Mouse (Mus musculus): ENCODE results near the gene Gse1. TPM values are rescaled to one million over a fixed set of nuclear protein-coding genes. Genes with fewer than 3 reads are reported as not detected.

The Gse1 gene
- total and polyA plus RNA-seq, 3 experiments = 12.1 to 24.3 (median 21.0) TPM

DNA sequence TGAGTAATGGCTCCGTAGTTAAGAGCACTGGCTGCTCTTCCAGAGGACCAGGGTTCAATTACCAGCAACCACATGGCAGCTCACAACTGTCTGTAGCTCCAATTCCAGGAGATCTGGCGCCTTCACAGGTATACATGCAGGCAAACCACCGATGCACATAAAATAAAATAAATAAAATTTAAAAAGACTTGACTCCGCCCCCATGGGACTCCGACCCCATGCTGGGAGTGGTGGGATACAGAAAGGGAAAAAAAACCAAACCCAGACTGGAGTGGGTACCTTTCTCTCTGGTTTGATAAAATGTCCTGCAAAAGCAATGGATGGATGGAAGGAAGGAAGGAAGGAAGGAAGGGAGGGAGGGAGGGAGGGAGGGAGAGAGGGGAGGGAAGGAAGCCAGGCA, 91.9 kb downstream of the Gse1 start:
- TF ChIP-seq EP300 (IDR thresholded peaks at IDR 0.05; ENCODE audit: insufficient read depth, low read depth, low read length) = no peak
- TF ChIP-seq CTCF (IDR thresholded peaks at IDR 0.05) = no peak
- TF ChIP-seq POLR2A (IDR thresholded peaks at IDR 0.05; ENCODE audit: insufficient read depth, low read depth, low read length) = no peak
- no peaks in the 10 kb centered on the region for H3K36me3 ChIP-seq (ENCODE audit: control insufficient read depth, insufficient read depth, low read length)
- no peaks in the 10 kb centered on the region for H3K79me2 ChIP-seq (replicated peaks; ENCODE audit: control insufficient read depth, insufficient read depth, low read length)
- intact Hi-C loops (cut with DNase I) = no loop called here
- WGBS = 89% methylated on average over 5 of the region's 5 CpGs
- no peaks in the 10 kb centered on the region for H3K27me3 ChIP-seq (ENCODE audit: control insufficient read depth, insufficient read depth, low read length)
- no peak overlapping the region for H3K4me3 ChIP-seq
- peaks cover 19% of the 10 kb centered on the region for H3K4me1 ChIP-seq (ENCODE audit: control insufficient read depth, insufficient read depth, low read length)
- no peak overlapping the region for H3K9ac ChIP-seq (ENCODE audit: low read depth, low read length)
- H3K27ac ChIP-seq = no peak overlapping the region
- no peak for DNase-seq

DNA sequence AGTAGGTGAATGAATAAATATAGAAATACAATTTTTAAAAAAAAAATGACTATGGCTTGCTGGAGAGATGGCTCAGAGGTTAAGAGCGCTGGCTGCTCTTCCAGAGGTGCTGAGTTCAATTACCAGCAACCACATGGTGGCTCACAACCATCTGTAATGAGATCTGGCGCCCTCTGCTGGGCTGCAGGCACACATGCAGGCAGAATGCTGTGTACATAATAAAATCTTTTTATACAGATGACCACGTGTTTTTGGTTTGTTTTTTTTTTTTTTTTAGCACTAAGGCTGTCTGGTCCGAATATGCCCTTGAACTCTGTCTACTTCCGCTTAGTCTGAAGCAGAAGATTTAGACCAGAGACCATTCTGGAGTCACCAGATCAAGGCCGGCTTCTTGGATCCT, 93.5 kb downstream of the Gse1 start:
- H3K36me3 ChIP-seq (ENCODE audit: control insufficient read depth, insufficient read depth, low read length) = no peaks in the 10 kb centered on the region
- no peak for TF ChIP-seq POLR2A (IDR thresholded peaks at IDR 0.05; ENCODE audit: insufficient read depth, low read depth, low read length)
- peak; percentile 76 for TF ChIP-seq CTCF (IDR thresholded peaks at IDR 0.05)
- intact Hi-C loops (cut with DNase I) = no loop called here
- WGBS = 70% methylated on average over 6 of the region's 6 CpGs
- H3K27ac ChIP-seq = no peak overlapping the region
- peak in 1 of 2 experiments; percentile 31 for DNase-seq
- H3K9ac ChIP-seq (ENCODE audit: low read depth, low read length) = no peak overlapping the region
- peaks cover 21% of the 10 kb centered on the region for H3K4me1 ChIP-seq (ENCODE audit: control insufficient read depth, insufficient read depth, low read length)
- H3K4me3 ChIP-seq = no peak overlapping the region
- no peaks in the 10 kb centered on the region for H3K79me2 ChIP-seq (replicated peaks; ENCODE audit: control insufficient read depth, insufficient read depth, low read length)
- H3K27me3 ChIP-seq (ENCODE audit: control insufficient read depth, insufficient read depth, low read length) = no peaks in the 10 kb centered on the region

DNA sequence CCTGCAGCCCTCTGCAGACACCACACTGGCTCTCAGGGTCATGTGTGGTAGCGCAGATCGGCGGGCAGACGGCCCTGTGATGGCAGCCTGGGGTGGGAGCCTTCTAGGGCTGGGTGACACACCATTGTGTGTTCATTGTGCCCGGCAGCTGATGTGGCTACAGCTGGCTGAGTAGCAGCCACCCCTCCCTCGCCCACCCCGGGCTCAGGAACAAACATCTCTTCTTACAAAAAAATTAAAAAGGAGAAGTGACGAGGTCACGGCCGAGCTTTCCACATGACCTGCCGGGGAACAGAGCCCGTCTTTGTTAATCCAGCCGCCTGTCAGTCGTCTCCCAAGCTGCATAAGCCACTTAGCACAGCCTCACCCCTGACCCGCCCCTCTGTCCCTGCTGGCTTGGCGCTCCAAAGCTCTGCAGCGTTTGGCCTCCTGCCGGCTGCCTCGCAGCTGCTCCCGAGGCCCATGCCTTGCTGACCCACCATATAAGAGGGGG, 94.7 kb downstream of the Gse1 start:
- H3K4me3 ChIP-seq = no peak overlapping the region
- intact Hi-C loops (cut with DNase I) = no loop called here
- no peak overlapping the region for H3K9ac ChIP-seq (ENCODE audit: low read depth, low read length)
- no peaks in the 10 kb centered on the region for H3K79me2 ChIP-seq (replicated peaks; ENCODE audit: control insufficient read depth, insufficient read depth, low read length)
- DNase-seq = peak; percentile 63 to 65
- WGBS = 30% methylated on average over 20 of the region's 20 CpGs
- H3K27me3 ChIP-seq (ENCODE audit: control insufficient read depth, insufficient read depth, low read length) = no peaks in the 10 kb centered on the region
- TF ChIP-seq EP300 (IDR thresholded peaks at IDR 0.05; ENCODE audit: insufficient read depth, low read depth, low read length) (no peak), POLR2A (IDR thresholded peaks at IDR 0.05; ENCODE audit: insufficient read depth, low read depth, low read length) (no peak), CTCF (IDR thresholded peaks at IDR 0.05) (0 out of 2 replicates have a peak, but pooled peaks have one; percentile 6)
- H3K4me1 ChIP-seq (ENCODE audit: control insufficient read depth, insufficient read depth, low read length) = peaks cover 21% of the 10 kb centered on the region
- H3K27ac ChIP-seq = no peak overlapping the region
- H3K36me3 ChIP-seq (ENCODE audit: control insufficient read depth, insufficient read depth, low read length) = no peaks in the 10 kb centered on the region

DNA sequence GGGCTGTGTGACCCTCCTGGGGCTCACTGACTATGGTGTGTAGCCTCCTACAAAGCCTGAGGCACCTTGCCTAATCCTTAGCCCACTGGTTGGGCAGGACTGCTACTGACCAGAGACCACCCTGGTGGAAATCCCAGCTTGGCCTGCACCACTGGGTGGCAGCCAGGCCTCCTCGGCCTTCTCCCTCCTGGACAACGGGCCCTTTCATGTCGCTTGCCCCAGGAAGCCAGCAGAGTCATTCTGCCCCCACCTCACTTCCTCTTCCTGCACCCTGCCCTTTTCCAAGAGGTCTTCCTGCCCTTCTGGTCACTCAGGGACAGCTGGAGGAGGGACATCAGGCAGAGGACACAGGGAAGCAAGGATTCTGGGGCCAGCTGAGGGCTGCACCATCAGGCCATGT, 96.3 kb downstream of the Gse1 start:
- peak; percentile 48 to 54 for DNase-seq
- H3K4me3 ChIP-seq = no peak overlapping the region
- intact Hi-C loops (cut with DNase I) = loop anchor here (2.0 kb wide), 1 partner anchor 38 kb away; no protein-coding TSS in a partner anchor
- H3K27ac ChIP-seq = peak overlapping the region; percentile 58
- H3K79me2 ChIP-seq (replicated peaks; ENCODE audit: control insufficient read depth, insufficient read depth, low read length) = no peaks in the 10 kb centered on the region
- peak overlapping the region; percentile 12; the same call in 1 of the 2 replicates for H3K9ac ChIP-seq (ENCODE audit: low read depth, low read length)
- no peaks in the 10 kb centered on the region for H3K36me3 ChIP-seq (ENCODE audit: control insufficient read depth, insufficient read depth, low read length)
- WGBS = 47% methylated on average over 3 of the region's 3 CpGs
- H3K4me1 ChIP-seq (ENCODE audit: control insufficient read depth, insufficient read depth, low read length) = peaks cover 20% of the 10 kb centered on the region
- no peaks in the 10 kb centered on the region for H3K27me3 ChIP-seq (ENCODE audit: control insufficient read depth, insufficient read depth, low read length)
- TF ChIP-seq EP300 (IDR thresholded peaks at IDR 0.05; ENCODE audit: insufficient read depth, low read depth, low read length) = peak; percentile 52; the same call in 1 of the 2 replicates
- no peak for TF ChIP-seq POLR2A (IDR thresholded peaks at IDR 0.05; ENCODE audit: insufficient read depth, low read depth, low read length)
- peak; percentile 29 for TF ChIP-seq CTCF (IDR thresholded peaks at IDR 0.05)

DNA sequence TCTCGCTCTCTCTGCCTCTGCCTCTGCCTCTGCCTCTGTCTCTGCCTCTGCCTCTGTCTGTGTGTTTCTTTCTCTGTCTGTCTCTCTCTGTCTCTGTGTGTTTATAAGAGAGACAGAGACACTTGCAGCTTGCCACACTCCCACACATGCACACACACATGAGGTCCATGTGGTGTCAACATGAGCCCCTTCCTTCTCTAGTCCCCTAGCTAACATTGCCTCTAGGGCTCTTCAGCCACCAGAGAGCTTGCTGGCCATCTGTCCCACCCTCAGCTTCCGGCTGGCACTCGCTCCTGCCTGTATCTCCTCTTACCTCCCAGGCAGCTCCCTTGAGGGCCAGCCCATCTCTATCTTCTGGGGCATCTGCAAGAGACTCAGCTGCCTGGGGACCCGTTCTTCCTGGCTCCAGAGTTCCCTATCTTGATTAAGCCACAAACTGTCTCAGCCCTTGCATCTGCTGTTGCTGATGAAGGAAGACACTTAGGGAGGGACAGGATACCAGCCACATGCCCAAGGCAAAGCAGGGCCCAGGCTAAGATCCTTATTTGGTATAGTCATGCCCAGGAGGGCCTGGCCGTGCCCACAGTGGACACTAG, 97.0 kb downstream of the Gse1 start:
- Histone ChIP-seq H3K36me3 (ENCODE audit: control insufficient read depth, insufficient read depth, low read length) (no peaks in the 10 kb centered on the region), H3K27me3 (ENCODE audit: control insufficient read depth, insufficient read depth, low read length) (no peaks in the 10 kb centered on the region), H3K9ac (ENCODE audit: low read depth, low read length) (no peak overlapping the region), H3K4me1 (ENCODE audit: control insufficient read depth, insufficient read depth, low read length) (peaks cover 20% of the 10 kb centered on the region), H3K4me3 (no peak overlapping the region), H3K79me2 (replicated peaks; ENCODE audit: control insufficient read depth, insufficient read depth, low read length) (no peaks in the 10 kb centered on the region), H3K27ac (peak overlapping the region; percentile 58)
- no peak for DNase-seq
- no peak for TF ChIP-seq POLR2A (IDR thresholded peaks at IDR 0.05; ENCODE audit: insufficient read depth, low read depth, low read length)
- TF ChIP-seq CTCF (IDR thresholded peaks at IDR 0.05) = no peak
- TF ChIP-seq EP300 (IDR thresholded peaks at IDR 0.05; ENCODE audit: insufficient read depth, low read depth, low read length) = no peak
- WGBS = 56% methylated on average over 5 of the region's 5 CpGs
- intact Hi-C loops (cut with DNase I) = loop anchor here (2.0 kb wide), 1 partner anchor 38 kb away; no protein-coding TSS in a partner anchor

DNA sequence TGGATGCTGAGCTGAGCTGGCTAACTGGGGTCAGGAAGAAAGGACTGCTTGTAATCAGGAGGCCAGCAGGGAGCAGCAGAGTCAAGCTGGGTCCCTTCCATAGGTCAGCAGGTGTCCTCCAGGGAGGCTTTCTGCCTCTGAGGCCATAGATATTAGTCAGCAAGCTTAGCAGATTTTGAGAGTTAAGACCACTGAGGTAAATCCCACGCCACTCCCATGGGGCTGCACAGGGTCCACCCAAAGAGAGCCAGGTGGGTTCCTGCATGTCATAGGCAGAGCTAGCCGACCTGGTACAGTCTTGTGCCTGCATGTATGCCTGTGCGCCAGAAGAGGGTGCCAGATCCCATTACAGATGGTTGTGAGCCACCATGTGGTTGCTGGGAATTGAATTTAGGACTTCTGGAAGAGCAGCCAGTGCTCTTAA, 98.9 kb downstream of the Gse1 start:
- Histone ChIP-seq H3K36me3 (ENCODE audit: control insufficient read depth, insufficient read depth, low read length) (no peaks in the 10 kb centered on the region), H3K4me3 (no peak overlapping the region), H3K4me1 (ENCODE audit: control insufficient read depth, insufficient read depth, low read length) (peaks cover 20% of the 10 kb centered on the region), H3K27ac (no peak overlapping the region), H3K9ac (ENCODE audit: low read depth, low read length) (no peak overlapping the region), H3K79me2 (replicated peaks; ENCODE audit: control insufficient read depth, insufficient read depth, low read length) (no peaks in the 10 kb centered on the region), H3K27me3 (ENCODE audit: control insufficient read depth, insufficient read depth, low read length) (no peaks in the 10 kb centered on the region)
- no peak for TF ChIP-seq EP300 (IDR thresholded peaks at IDR 0.05; ENCODE audit: insufficient read depth, low read depth, low read length)
- peak; percentile 70 for TF ChIP-seq CTCF (IDR thresholded peaks at IDR 0.05)
- TF ChIP-seq POLR2A (IDR thresholded peaks at IDR 0.05; ENCODE audit: insufficient read depth, low read depth, low read length) = no peak
- intact Hi-C loops (cut with DNase I) = loop anchor here (2.0 kb wide), 1 partner anchor 208 kb away; no protein-coding TSS in a partner anchor
- DNase-seq = peak in 1 of 2 experiments; percentile 38
- WGBS = 76% methylated on average over 3 of the region's 3 CpGs

Measured in heart, adult 2 months (tissue).